Mouse (Mus musculus) hindbrain, postnatal 0 days (tissue): ENCODE measurements around the gene Wdr76. TPM values are rescaled to one million over a fixed set of nuclear protein-coding genes. Genes with fewer than 3 reads are reported as not detected.
"Not testable (repeated sequence)": the region's sequence is repeated elsewhere in the genome, so short reads cannot be mapped to it uniquely, and the experiment has no call there.

ENCODE experiments used
- ATAC-seq: fragments of 200-750 bp; cut with Nextera tagmentation; 2 replicates; pipeline ENCODE4 v1.8.0; 2017; ENCODE audit warnings: mild to moderate bottlenecking, moderate TSS enrichment, moderate library complexity
- DNase-seq: peaks from one replicate; pipeline ENCODE4 v3.0.0-alpha.2; 2015; ENCODE audit warnings: low spot score
- H3K27ac ChIP-seq: fragments of 300-500 bp; sonication (generic); 2 replicates; pipeline ENCODE4 v1.5.1; 2014; ENCODE audit warnings: mild to moderate bottlenecking
- H3K27me3 ChIP-seq: fragments of 300-500 bp; sonication (generic); 2 replicates; pipeline ENCODE4 v1.6.1; 2014; ENCODE audit warnings: low read length, mixed read lengths; ENCODE audit not compliant: insufficient read depth
- H3K36me3 ChIP-seq: fragments of 300-500 bp; sonication (generic); 2 replicates; pipeline ENCODE4 v1.6.1; 2014; ENCODE audit warnings: low read length, mixed read lengths; ENCODE audit not compliant: insufficient read depth
- H3K4me1 ChIP-seq: fragments of 300-500 bp; sonication (generic); 2 replicates; pipeline ENCODE4 v1.6.1; 2014; ENCODE audit warnings: antibody characterized with exemption, low read length, mixed read lengths; ENCODE audit not compliant: insufficient read depth
- H3K4me2 ChIP-seq: fragments of 300-500 bp; sonication (generic); 2 replicates; pipeline ENCODE4 v1.6.1; 2014; ENCODE audit warnings: low read depth, mild to moderate bottlenecking, low read length, moderate library complexity, mixed read lengths
- H3K4me3 ChIP-seq: fragments of 300-500 bp; sonication (generic); 2 replicates; pipeline ENCODE4 v1.5.1; 2014; ENCODE audit warnings: low read length
- H3K9ac ChIP-seq: fragments of 300-500 bp; sonication (generic); replicated peaks from 2 replicates; pipeline ENCODE4 v1.6.1; 2014; ENCODE audit warnings: mild to moderate bottlenecking, low read length, moderate library complexity, mixed read lengths
- H3K9me3 ChIP-seq: fragments of 300-500 bp; sonication (generic); 2 replicates; pipeline ENCODE4 v1.6.1; 2016; ENCODE audit warnings: low read length, mixed read lengths
- CTCF ChIP-seq: IDR thresholded peaks from 2 replicates; pipeline ENCODE4 v1.5.1; 2016; ENCODE audit warnings: antibody characterized with exemption, control low read depth, low read depth
- WGBS: fragments of 180-500 bp; shearing (Covaris S2); extraction: QIAGEN DNeasy Blood & Tissue Kit; methylation state at CpG from one replicate; pipeline ENCODE4 v1.1.7; 2014; 5-methylcytosine and 5-hydroxymethylcytosine counted together
- polyA plus RNA-seq: library from polyadenylated mRNA; unstranded; fragments of >200 nt; fragmentation: Nextera tagmentation; extraction: Ambion mirVana; gene quantifications from 2 replicates; pipeline ENCODE4 v1.2.1, GENCODE M21; 2015
- total RNA-seq: library from RNA; depleted of rRNA; stranded (reverse); fragments of >200 nt; gene quantifications from 2 replicates; pipeline ENCODE4 v1.2.3, GENCODE M21; 2014; rRNA removed

Gene Wdr76
- total RNA-seq: 4.6 and 5.3 TPM in 2 replicates
- 2.4 and 2.8 TPM in 2 replicates for polyA plus RNA-seq

DNA sequence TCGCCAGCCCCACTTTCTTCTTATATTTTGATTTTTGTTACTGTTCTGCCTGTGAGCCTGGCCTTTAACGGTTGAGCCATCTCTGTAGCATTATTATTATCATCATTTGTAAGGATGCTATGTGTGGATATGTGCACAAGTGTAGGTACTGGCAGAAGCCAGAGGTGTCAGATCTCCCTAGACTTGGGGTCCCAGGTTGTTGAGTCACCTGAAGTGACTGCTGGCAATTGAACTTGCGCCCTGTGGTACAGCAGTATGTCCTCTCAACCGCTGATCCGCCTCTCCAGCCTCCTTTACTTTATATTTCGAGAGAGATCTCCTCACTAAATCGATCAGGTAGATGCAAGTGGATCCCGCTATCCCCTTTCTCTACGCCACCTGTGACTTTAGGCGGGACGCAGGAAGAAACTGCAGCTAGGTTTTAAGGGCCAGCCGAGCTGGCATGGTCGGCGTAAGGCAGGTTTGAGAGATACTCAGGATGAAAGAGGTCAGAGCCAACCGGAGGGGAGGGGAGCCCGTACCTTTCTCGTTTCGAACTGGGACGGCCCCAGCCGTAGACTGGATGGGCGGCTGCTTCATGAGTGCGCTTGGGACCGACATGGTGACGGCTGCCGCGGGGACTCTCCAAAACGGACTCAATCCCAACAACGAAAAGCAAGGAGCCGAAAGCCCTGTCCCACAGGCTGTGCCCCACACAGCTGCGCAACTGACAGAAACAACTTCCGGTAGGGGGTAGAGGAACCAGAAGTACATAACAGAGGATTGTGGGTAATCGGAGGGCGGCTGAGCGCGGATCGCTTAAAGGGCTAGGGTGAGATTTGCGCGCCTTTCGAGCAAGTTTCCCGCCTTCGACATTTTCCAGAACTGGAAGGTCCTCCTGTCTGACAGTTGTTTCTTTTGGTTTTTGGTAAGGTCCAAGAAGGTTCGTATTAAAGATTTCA, at the start of gene Wdr76, which contains the start of gene Mfap1a:
Wdr76 (plus strand) TSS at position 782 of the 941 bp plus-strand sequence.
Mfap1a (minus strand) TSS at position 724 of the 941 bp plus-strand sequence.
- not testable (repeated sequence) for H3K9me3 ChIP-seq, H3K36me3 ChIP-seq, H3K4me1 ChIP-seq, H3K27me3 ChIP-seq
- peak within 1 kb of the TSS; percentile 42; the same call in 1 of the 2 replicates for H3K9ac ChIP-seq
- H3K4me3 ChIP-seq: peak within 1 kb of the TSS; percentile 53
- DNase-seq (peak; percentile 93), ATAC-seq (peak; percentile 96)
- TF ChIP-seq CTCF: peak; percentile 52
- peak within 1 kb of the TSS; percentile 63 for H3K4me2 ChIP-seq
- 5% methylated on average over 40 of the region's 42 CpGs for WGBS
- peak within 1 kb of the TSS; percentile 41; the same call in 1 of the 2 replicates for H3K27ac ChIP-seq

DNA sequence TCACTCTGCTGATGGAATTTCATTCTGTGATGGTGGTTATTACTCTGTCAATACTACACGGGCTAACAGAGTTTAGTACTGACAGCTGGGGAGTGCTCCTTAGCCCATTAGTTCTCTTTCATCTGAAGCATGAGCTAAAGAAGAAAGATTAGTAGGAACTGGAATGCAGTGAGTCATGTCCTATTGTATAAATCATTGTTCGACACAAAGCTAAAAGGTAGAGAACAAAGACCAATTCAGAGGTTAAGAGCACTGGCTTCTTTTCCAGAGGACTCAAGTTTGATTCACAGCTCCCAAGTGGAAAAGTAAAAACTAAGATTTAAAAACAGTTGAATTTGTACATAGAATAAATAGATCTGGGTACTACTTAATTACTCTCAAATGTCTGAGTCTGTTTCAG, 46.5 kb upstream of the Wdr76 start:
- Histone ChIP-seq H3K4me1 (peaks cover 5% of the 10 kb centered on the region; the same call in 1 of the 2 replicates), H3K27me3 (no peaks in the 10 kb centered on the region), H3K4me3 (no peak overlapping the region), H3K4me2 (no peak overlapping the region), H3K9me3 (no peaks in the 10 kb centered on the region), H3K9ac (no peak overlapping the region), H3K36me3 (no peaks in the 10 kb centered on the region), H3K27ac (no peak overlapping the region)
- no peak for TF ChIP-seq CTCF
- 65% methylated on average over 2 of the region's 2 CpGs for WGBS
- no peak for DNase-seq
- ATAC-seq: no peak

DNA sequence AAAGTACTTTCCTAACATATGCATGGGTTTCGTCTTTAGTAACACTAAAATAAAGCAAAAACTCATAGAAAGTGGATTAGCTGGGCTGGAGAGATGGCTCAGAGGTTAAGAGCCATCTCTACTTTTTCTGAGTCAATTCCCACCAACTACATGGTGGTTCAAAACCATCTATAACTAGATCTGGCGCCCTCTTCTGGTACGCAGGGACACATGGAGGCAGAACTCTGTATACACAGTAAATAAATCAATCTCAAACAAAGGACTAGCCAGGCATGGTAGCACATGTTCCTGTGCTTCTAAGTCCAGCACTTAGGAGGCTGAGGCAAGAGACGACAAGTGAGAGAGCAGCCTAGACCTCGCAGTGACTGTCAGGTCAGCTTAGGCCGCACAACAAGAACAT, 37.5 kb upstream of the Wdr76 start:
- H3K4me3 ChIP-seq, DNase-seq, ATAC-seq, H3K4me1 ChIP-seq, H3K9ac ChIP-seq, H3K27ac ChIP-seq, H3K36me3 ChIP-seq, H3K4me2 ChIP-seq, H3K27me3 ChIP-seq, H3K9me3 ChIP-seq: not testable (repeated sequence)
- 71% methylated on average over 1 of the region's 6 CpGs for WGBS

DNA sequence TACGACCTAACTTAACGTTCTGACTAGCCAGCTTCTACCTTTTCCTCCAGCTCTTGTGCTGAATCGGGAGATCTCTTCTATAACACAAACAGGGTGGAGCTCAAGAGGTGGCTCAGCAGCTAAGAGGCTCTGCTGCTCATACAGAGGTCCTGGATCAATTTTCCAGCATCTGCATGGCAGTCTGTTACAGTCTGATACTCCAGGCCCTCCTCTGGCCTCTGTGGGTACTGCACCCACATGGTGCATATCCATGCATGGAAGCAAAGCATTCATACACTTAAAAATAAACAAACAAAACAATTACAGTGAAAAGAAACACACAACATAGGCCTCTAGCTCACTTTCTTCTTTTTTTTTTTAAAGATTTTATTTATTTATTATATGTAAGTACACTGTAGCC, 33.7 kb upstream of the Wdr76 start:
- not testable (repeated sequence) for DNase-seq, H3K4me2 ChIP-seq, H3K27ac ChIP-seq, H3K27me3 ChIP-seq, H3K4me1 ChIP-seq, H3K9ac ChIP-seq, H3K9me3 ChIP-seq, H3K36me3 ChIP-seq, ATAC-seq, H3K4me3 ChIP-seq
- 97% methylated on average over 3 of the region's 3 CpGs for WGBS

DNA sequence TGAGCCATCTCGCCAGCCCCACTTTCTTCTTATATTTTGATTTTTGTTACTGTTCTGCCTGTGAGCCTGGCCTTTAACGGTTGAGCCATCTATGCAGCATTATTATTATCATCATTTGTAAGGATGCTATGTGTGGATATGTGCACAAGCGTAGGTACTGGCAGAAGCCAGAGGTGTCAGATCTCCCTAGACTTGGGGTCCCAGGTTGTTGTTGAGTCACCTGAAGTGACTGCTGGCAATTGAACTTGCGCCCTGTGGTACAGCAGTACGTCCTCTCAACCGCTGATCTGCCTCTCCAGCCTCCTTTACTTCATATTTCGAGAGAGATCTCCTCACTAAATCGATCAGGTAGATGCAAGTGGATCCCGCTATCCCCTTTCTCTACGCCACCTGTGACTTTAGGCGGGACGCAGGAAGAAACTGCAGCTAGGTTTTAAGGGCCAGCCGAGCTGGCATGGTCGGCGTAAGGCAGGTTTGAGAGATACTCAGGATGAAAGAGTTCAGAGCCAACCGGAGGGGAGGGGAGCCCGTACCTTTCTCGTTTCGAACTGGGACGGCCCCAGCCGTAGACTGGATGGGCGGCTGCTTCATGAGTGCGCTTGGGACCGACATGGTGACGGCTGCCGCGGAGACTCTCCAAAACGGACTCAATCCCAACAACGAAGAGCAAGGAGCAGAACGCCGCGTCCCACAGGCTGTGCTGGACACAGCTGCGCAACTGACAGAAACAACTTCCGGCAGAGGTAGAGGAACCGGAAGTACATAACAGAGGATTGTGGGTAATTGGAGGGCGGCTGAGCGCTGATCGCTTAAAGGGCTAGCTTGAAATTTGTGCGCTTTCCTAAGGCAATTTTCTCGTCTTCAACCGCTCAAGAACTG, 33.0 kb upstream of the Wdr76 start, which contains the start of gene Mfap1b:
Mfap1b (minus strand) TSS at position 767 of the 879 bp plus-strand sequence.
- not testable (repeated sequence) for H3K4me1 ChIP-seq, H3K36me3 ChIP-seq, H3K9ac ChIP-seq, H3K9me3 ChIP-seq, H3K27me3 ChIP-seq
- peak within 1 kb of the TSS; percentile 78 for H3K27ac ChIP-seq
- 7% methylated on average over 39 of the region's 41 CpGs for WGBS
- ATAC-seq: peak; percentile 96
- DNase-seq: peak; percentile 94
- H3K4me3 ChIP-seq: peak within 1 kb of the TSS; percentile 60
- H3K4me2 ChIP-seq: peak within 1 kb of the TSS; percentile 60

DNA sequence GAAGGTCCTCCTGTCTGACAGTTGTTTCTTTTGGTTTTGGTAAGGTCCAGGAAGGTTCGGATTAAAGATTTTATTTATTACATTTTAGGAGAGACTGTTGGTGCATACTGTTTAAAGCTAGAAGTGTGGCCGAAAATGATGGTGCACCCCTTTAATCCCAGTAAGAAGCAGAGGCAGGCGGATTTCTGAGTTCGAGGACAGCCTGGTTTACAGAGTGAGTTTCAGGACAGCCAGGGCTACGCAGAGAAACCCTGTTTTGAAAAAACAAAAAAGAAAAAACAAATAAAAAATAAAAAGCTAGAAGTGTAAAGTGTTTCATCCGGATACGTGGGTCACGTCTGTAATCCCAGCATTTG, 32.4 kb upstream of the Wdr76 start:
- H3K27me3 ChIP-seq: no peaks in the 10 kb centered on the region
- no peaks in the 10 kb centered on the region for H3K9me3 ChIP-seq
- peak overlapping the region; percentile 60 for H3K4me3 ChIP-seq
- DNase-seq: no peak
- peak overlapping the region; percentile 60 for H3K4me2 ChIP-seq
- no peak; the same call in 1 of the 2 replicates for ATAC-seq
- no peak overlapping the region; the same call in 1 of the 2 replicates for H3K9ac ChIP-seq
- 0 out of 2 replicates have a peak overlapping the region, but pooled peaks have one; percentile 27 for H3K27ac ChIP-seq
- TF ChIP-seq CTCF: no peak
- no peaks in the 10 kb centered on the region for H3K36me3 ChIP-seq
- 34% methylated on average over 8 of the region's 8 CpGs for WGBS
- H3K4me1 ChIP-seq: no peaks in the 10 kb centered on the region

DNA sequence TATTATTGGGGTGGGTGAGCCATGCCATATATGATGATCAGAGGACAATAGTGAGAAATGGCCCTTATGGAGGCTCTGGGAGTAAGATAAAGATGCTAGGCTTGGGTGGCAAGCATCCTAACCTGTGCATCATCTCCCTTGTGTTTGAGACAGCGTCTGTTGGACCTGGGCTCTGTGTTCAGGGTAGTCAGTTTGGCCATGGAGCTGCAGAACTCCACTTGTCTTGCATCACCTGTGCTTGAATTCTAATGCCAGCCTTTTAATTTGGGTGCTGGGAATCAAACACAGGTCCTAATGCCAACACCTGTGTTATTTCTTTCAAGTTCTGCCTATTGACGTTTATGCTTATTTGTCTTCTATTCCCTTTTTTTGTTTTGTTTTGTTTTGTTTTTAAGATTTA, 31.2 kb upstream of the Wdr76 start:
- WGBS: 98% methylated on average over 2 of the region's 2 CpGs
- H3K9me3 ChIP-seq, H3K27me3 ChIP-seq, DNase-seq, H3K4me2 ChIP-seq, H3K27ac ChIP-seq, H3K4me3 ChIP-seq, H3K36me3 ChIP-seq, H3K4me1 ChIP-seq, H3K9ac ChIP-seq, ATAC-seq: not testable (repeated sequence)
